Mouse (Mus musculus) cerebral cortex, adult 2 months (tissue): ENCODE results near the gene Hoxa4.

ENCODE experiments used
- WGBS: fragments of 180-500 bp; shearing (Covaris S2); methylation state at CpG from one replicate; pipeline ENCODE4 v1.1.7; 2018; 5-methylcytosine and 5-hydroxymethylcytosine counted together

Hoxa4 gene

DNA sequence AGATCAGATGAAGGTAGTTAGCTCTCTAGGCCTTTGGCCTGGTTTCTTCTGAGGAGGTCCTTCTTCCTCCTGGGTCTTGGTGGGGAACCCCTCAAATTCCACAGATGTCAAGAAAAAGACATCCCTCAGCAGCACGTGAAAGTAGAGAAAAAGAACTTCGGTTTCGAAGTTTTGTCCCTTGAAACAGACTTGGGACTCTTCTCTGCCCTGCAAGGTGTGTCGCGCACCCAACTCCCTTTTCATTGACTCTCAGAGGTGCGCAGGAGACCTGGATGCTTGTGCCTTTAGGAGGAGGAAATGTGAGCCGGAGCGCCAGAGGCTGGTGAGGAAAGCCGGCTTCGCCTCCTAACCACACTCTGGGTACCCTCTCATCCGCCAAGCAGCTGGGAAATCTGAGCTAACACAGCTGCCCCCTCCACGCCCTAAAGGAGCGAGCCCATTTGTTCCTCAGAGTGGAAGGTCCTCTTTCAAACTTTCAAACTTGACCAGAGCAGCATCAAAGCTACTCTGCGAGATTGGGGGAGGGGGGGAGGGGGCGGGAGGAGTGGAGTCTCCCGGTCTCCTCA lies 41.1 kb downstream of the Hoxa4 start:
- 7% methylated on average over 16 of the region's 16 CpGs for WGBS
